Mouse (Mus musculus) retina, embryonic 14.5 days (tissue): Measurements from ENCODE around the gene Vwc2l.

Experiments
- DNase-seq: peaks from one replicate; pipeline ENCODE4 v3.0.0-alpha.2; 2015; ENCODE audit warnings: low spot score

Vwc2l gene

DNA sequence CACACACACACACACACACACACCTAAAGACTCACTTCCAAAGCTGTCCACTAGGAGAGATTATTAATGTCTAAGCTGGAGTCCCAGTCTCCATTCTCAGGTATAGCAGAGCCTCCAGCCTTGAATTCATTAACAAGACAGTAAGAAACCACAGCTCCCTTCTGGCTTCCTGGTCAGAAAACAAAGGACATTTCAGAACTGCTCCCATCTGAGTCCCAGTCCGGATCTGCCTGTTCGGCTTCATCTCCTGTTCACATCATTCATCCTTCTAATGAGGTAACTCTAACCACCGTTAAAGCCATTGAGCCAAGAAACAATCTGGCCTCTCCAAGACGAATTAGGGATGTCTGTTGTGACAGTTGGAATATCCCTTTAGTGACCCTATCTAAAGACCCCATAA lies 185.7 kb downstream of the Vwc2l start:
- peak; percentile 9 for DNase-seq

DNA sequence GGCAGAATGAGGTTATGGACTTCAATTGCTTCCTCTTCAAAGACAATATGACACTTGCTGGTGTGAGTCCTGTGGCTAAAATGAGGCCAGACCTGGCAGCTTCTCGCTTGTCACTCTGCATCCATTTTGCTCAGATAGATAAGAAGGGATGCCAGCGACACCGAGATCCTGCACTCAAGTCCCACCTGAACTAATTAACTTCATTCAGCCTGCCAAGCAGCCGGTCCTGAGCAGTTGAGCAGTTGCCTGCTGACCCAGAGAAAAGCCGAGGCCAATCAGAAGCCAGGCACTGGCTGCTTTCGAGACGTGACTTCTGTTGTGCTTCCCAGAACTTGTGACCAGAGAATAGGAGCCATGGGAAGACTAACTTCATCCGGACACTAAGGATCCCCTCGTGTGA lies 187.6 kb downstream of the Vwc2l start:
- no peak for DNase-seq

DNA sequence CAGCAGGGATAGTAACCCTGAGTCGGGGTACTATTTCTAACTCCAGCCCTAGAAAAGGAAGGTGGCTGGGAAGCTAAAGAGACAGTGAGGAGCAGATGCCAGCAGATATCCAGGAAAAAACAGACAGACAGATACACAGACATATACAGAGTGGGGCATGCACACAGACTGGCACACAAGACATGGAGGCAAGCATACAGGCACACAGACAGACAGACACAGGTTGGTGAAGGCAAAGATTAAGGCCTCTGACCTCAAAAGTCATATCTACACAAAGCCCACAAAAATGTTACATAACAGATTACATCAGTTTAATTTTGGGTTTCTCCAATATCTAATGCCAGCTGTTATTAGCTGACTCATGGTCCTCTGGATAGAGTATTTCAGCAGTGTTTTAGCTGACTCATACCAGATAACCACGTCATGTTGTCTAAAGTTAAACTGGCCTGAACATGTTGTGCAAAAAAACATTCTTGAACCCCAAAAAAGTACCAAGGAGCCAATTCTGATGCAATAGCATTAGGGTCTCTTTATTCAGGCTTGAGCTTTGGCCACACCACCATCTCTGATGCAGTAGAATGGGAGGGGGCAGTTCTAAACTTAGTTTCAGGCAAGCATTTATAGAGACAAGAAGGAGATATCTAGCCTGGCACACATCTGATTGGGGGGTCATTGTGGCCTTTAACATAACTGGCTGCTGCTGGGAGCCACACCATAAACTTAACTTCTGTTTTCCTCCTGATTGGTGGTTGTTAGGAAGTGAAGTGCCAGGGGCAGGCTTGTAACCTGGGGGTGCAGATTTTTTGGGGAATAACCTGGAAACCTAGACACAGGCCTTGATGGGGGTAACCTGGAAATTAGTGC lies 192.9 kb downstream of the Vwc2l start:
- no peak for DNase-seq

DNA sequence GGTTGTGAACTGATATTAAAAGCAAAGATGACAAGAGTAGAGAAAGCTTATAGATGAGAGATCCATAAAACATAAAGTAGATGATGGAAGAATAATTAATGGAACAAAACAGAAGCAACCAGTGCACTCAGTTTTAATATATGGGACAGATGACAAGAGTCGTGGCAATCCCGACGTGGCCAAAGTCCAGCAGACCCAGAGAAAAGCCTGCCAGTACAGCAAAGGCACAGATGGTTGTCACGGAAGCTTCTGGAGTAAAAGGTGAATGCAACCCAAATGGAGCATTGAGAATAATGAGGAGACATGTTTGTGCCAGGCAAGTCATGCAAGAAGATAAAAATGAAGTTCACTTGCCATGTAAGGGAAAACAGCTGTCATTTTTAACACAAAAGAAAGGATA lies 207.5 kb downstream of the Vwc2l start:
- no peak for DNase-seq
